In the genomic region with DNA sequence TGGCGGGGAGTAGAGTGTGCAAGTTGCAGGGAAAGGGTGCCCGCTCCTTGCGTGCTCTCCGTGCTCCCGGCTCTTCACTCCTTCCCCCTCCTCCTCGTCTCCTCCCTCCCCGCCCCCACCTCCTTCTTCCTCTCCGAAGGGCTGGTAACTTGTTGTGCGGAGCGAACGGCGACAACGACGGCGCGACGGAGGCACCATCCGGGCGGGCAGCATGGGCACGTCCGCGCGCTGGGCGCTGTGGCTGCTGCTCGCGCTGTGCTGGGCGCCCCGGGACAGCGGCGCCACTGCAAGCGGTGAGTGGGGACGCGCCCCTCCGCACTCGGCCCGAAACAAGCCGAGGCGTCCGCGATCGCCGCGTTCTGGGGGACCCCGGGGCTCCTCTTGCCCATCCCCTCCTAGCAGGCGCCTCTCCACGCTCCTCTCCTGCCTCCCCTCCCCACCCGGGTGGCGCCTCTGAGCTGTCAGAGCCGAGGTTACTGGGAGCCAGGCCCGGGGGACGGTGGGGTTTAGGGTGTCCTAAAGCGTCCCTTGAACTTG, we compare ENCODE assay signal across 8 mouse cellular contexts. TPM values are rescaled to one million over a fixed set of nuclear protein-coding genes. Genes with fewer than 3 reads are reported as not detected.
DNase-seq lines count a peak whose midpoint lies in the region; ATAC-seq and TF ChIP-seq lines count a peak whose summit lies in the region.

No protein-coding gene starts in this region.

- peaks cover 10% of the 10 kb centered on the region; the same call in 1 of the 2 replicates for H3K4me1 ChIP-seq in embryonic facial prominence, embryonic 12.5 days
- peaks cover 2% of the 10 kb centered on the region; the same call in 1 of the 2 replicates for H3K4me1 ChIP-seq in heart, adult 2 months (ENCODE audit: control insufficient read depth, insufficient read depth, low read length)
- peaks cover 22% of the 10 kb centered on the region for H3K4me1 ChIP-seq in limb, embryonic 15.5 days
- peaks cover 11% of the 10 kb centered on the region; the same call in 1 of the 2 replicates for H3K4me1 ChIP-seq in midbrain, postnatal 0 days (ENCODE audit: insufficient read depth, low read length)

- no peak for TF ChIP-seq EP300 in heart, adult 2 months (IDR thresholded peaks at IDR 0.05; ENCODE audit: insufficient read depth, low read depth, low read length)

- no peak for TF ChIP-seq CTCF in heart, adult 2 months (IDR thresholded peaks at IDR 0.05)
- no peak for TF ChIP-seq CTCF in midbrain, postnatal 0 days (IDR thresholded peaks at IDR 0.05)

- H3K4me2 ChIP-seq in embryonic facial prominence, embryonic 12.5 days (replicated peaks), result peak overlapping the region; percentile 95
- peak overlapping the region; percentile 96 for H3K4me2 ChIP-seq in limb, embryonic 15.5 days
- H3K4me2 ChIP-seq in midbrain, postnatal 0 days (ENCODE audit: low read depth, low read length, poor library complexity, severe bottlenecking), result peak overlapping the region; percentile 87

- ATAC-seq in embryonic facial prominence, embryonic 12.5 days (ENCODE audit: insufficient number of reproducible peaks, insufficient read depth, low FRiP score, low TSS enrichment), result peak; percentile 62
- ATAC-seq in limb, embryonic 15.5 days (ENCODE audit: insufficient number of reproducible peaks, low FRiP score, low TSS enrichment, low read depth), result peak; percentile 50; the same call in 1 of the 2 replicates
- peak; percentile 69 for ATAC-seq in midbrain, postnatal 0 days (ENCODE audit: low FRiP score)

- peak overlapping the region; percentile 77 for H3K9ac ChIP-seq in embryonic facial prominence, embryonic 12.5 days
- peak overlapping the region; percentile 77 for H3K9ac ChIP-seq in heart, adult 2 months (ENCODE audit: low read depth, low read length)
- H3K9ac ChIP-seq in limb, embryonic 15.5 days, result peak overlapping the region; percentile 58
- H3K9ac ChIP-seq in midbrain, postnatal 0 days (replicated peaks; ENCODE audit: low read length, poor library complexity, severe bottlenecking), result peak overlapping the region; percentile 89

- H3K36me3 ChIP-seq in embryonic facial prominence, embryonic 12.5 days, result no peaks in the 10 kb centered on the region
- H3K36me3 ChIP-seq in heart, adult 2 months (ENCODE audit: control insufficient read depth, insufficient read depth, low read length), result peaks cover 6% of the 10 kb centered on the region
- H3K36me3 ChIP-seq in limb, embryonic 15.5 days, result no peaks in the 10 kb centered on the region
- no peaks in the 10 kb centered on the region for H3K36me3 ChIP-seq in midbrain, postnatal 0 days (ENCODE audit: insufficient read depth, low read length)

- TF ChIP-seq POLR2A in heart, adult 2 months (IDR thresholded peaks at IDR 0.05; ENCODE audit: insufficient read depth, low read depth, low read length), result no peak

- WGBS in embryonic facial prominence, embryonic 12.5 days, result under 1% methylated on average over 45 of the region's 52 CpGs
- WGBS in heart, adult 2 months, result under 1% methylated on average over 52 of the region's 52 CpGs
- under 1% methylated on average over 47 of the region's 52 CpGs for WGBS in limb, embryonic 15.5 days
- WGBS in midbrain, postnatal 0 days, result 0% methylated on average over 35 of the region's 52 CpGs

- DNase-seq in left cerebral cortex, adult 18-20 months (ENCODE audit: low spot score in 2 of 2), result peak; percentile 63 to 72
- no peak for DNase-seq in left cerebral cortex, adult 11 months (ENCODE audit: low spot score)
- peak; percentile 60 to 69 for DNase-seq in heart, adult 2 months
- peak; percentile 34 for DNase-seq in kidney, adult 9 months
- peak; percentile 70 for DNase-seq in midbrain, postnatal 0 days (ENCODE audit: low spot score)
- peak; percentile 50 for DNase-seq in telencephalon, adult 2 months (ENCODE audit: low read depth, low spot score)

- H3K4me3 ChIP-seq in embryonic facial prominence, embryonic 12.5 days, result peak overlapping the region; percentile 64
- H3K4me3 ChIP-seq in heart, adult 2 months, result peak overlapping the region; percentile 67
- H3K4me3 ChIP-seq in limb, embryonic 15.5 days, result peak overlapping the region; percentile 68
- H3K4me3 ChIP-seq in midbrain, postnatal 0 days (ENCODE audit: low read depth, low read length), result peak overlapping the region; percentile 87

- H3K79me2 ChIP-seq in heart, adult 2 months (replicated peaks; ENCODE audit: control insufficient read depth, insufficient read depth, low read length), result no peaks in the 10 kb centered on the region

- intact Hi-C loops in heart, adult 2 months (cut with DNase I), result loop anchor here (5.0 to 10.0 kb wide), 3 partner anchors 115 to 197 kb away; no protein-coding TSS in a partner anchor

- H3K27me3 ChIP-seq in embryonic facial prominence, embryonic 12.5 days, result peaks cover 24% of the 10 kb centered on the region
- H3K27me3 ChIP-seq in heart, adult 2 months (ENCODE audit: control insufficient read depth, insufficient read depth, low read length), result no peaks in the 10 kb centered on the region
- peaks cover 16% of the 10 kb centered on the region; the same call in 1 of the 2 replicates for H3K27me3 ChIP-seq in limb, embryonic 15.5 days
- no peaks in the 10 kb centered on the region for H3K27me3 ChIP-seq in midbrain, postnatal 0 days (ENCODE audit: insufficient read depth, low read length)

- peak overlapping the region; percentile 65; the same call in 1 of the 2 replicates for H3K27ac ChIP-seq in embryonic facial prominence, embryonic 12.5 days
- H3K27ac ChIP-seq in heart, adult 2 months, result peak overlapping the region; percentile 87
- H3K27ac ChIP-seq in limb, embryonic 15.5 days, result no peak overlapping the region
- H3K27ac ChIP-seq in midbrain, postnatal 0 days (ENCODE audit: low read depth, low read length), result peak overlapping the region; percentile 87

- H3K9me3 ChIP-seq in embryonic facial prominence, embryonic 12.5 days, result no peaks in the 10 kb centered on the region
- H3K9me3 ChIP-seq in limb, embryonic 15.5 days, result no peaks in the 10 kb centered on the region
- H3K9me3 ChIP-seq in midbrain, postnatal 0 days (ENCODE audit: low read length), result no peaks in the 10 kb centered on the region

RNA-seq across cellular contexts. Expression of gene Vldlr, which starts 1.2 kb away (rescaled TPM):
- total RNA-seq in left cerebral cortex, adult 18-20 months (2021), result 10 to 100 TPM; 51.2 to 54.7 TPM
- 10.5 and 10.8 TPM in 2 replicates for polyA plus RNA-seq in embryonic facial prominence, embryonic 12.5 days (2016; fragmentation: Nextera tagmentation; extraction: Ambion mirVana)
- total RNA-seq in heart, adult 2 months (2021), result 100 to 1,000 TPM; 211 to 261 TPM
- polyA plus RNA-seq in heart, adult 2 months (2012; rRNA removed), result 72.6 and 125 TPM in 2 replicates
- polyA plus RNA-seq in limb, embryonic 15.5 days (2015; fragmentation: Nextera tagmentation; extraction: Ambion mirVana), result 11.1 and 14.1 TPM in 2 replicates
- total RNA-seq in midbrain, postnatal 0 days (2014; rRNA removed), result 49.0 and 54.3 TPM in 2 replicates
- polyA plus RNA-seq in midbrain, postnatal 0 days (2015; fragmentation: Nextera tagmentation; extraction: Ambion mirVana), result 35.9 and 37.9 TPM in 2 replicates
